Mouse (Mus musculus) spleen, adult 2 months (tissue): ENCODE data around the gene Mapk3.

ENCODE experiments used
- CTCF ChIP-seq: fragments of 200-500 bp; IDR thresholded peaks from 2 replicates; pipeline ENCODE4 v1.5.1; 2011; ENCODE audit warnings: mild to moderate bottlenecking, inconsistent platforms; ENCODE audit not compliant: insufficient read depth, insufficient read length, insufficient replicate concordance; ENCODE audit errors: extremely low read depth
- POLR2A ChIP-seq: fragments of 200-500 bp; IDR thresholded peaks from 2 replicates; pipeline ENCODE4 v1.6.1; 2011; ENCODE audit warnings: low read depth, low read length, inconsistent platforms

GRCm38 (mm10) chr7:126800269-126801056, 41.1 kb downstream of the Mapk3 start:
- TF ChIP-seq CTCF = no peak
- no peak for TF ChIP-seq POLR2A
